10 mouse cellular contexts compared by ENCODE assay signal in the genomic region with DNA sequence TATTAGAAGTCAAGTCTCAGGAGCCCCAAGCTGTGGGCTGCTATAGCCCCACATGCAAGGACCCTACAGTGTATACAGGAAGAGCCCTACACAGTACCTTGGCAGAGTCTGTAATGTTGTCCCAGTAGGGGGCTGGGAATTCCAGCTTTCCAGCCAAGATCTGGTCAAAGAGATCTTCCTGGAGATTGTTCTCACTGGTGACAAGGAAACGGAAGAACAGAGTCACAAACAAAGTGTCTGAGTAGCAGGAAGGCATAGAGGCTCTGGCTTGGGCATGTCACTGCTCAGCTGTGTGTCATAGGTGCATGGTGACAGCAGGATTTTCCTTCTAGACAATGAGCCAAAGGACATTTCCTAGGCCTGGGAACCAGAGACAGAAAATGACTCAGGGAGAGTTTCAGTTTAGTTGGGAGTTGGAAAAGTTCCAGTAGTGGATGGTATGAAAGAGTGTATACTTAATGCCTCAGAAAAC.
DNase-seq lines count a peak whose midpoint lies in the region; ATAC-seq lines count a peak whose summit lies in the region.
"Had no signal": no experiment of that assay in that cellular context is flagged by ENCODE, and none has a peak within 500 bp of the region (broad histone marks: within the 10 kb centered on the region; RNA-seq: fewer than 3 reads in every experiment).

No protein-coding gene starts in this region.

- H3K4me2 ChIP-seq in midbrain, embryonic 16.5 days (ENCODE audit: low read length) = no peak overlapping the region
- H3K4me2 ChIP-seq in stomach, embryonic 16.5 days (ENCODE audit: low read depth, low read length) = no peak overlapping the region
- H3K4me2 ChIP-seq: midbrain, embryonic 12.5 days had no signal

- H3K27me3 ChIP-seq in midbrain, embryonic 16.5 days (ENCODE audit: control insufficient read depth, insufficient read depth, low read depth, low read length) = no peaks in the 10 kb centered on the region
- H3K27me3 ChIP-seq in midbrain, embryonic 10.5 days (ENCODE audit: low read depth, poor library complexity, severe bottlenecking) = no peaks in the 10 kb centered on the region
- H3K27me3 ChIP-seq in stomach, embryonic 16.5 days (ENCODE audit: control insufficient read depth, insufficient read depth, low read length) = no peaks in the 10 kb centered on the region
- H3K27me3 ChIP-seq: midbrain, embryonic 12.5 days had no signal

- DNase-seq in cerebellum, postnatal 14 days = peak; percentile 54 to 58
- DNase-seq in midbrain, embryonic 10.5 days (ENCODE audit: low spot score) = no peak
- DNase-seq in kidney, adult 9 months = peak; percentile 74
- no peak for DNase-seq in ovary, postnatal 10 days (ENCODE audit: low spot score)
- DNase-seq in urinary bladder, postnatal 10 days (ENCODE audit: low spot score) = no peak

- ATAC-seq in cerebellum, adult (ENCODE audit: insufficient number of reproducible peaks, low FRiP score, low TSS enrichment) = no peak
- 0 out of 2 replicates have a peak, but pooled peaks have one; percentile 24 for ATAC-seq in midbrain, embryonic 16.5 days
- peak; percentile 56; the same call in 1 of the 2 replicates for ATAC-seq in stomach, embryonic 16.5 days (ENCODE audit: insufficient read depth, low FRiP score)

- no peak overlapping the region for H3K9ac ChIP-seq in midbrain, embryonic 16.5 days (ENCODE audit: low read depth, low read length)
- 0 out of 2 replicates have a peak overlapping the region, but pooled peaks have one; percentile 25 for H3K9ac ChIP-seq in stomach, embryonic 16.5 days (ENCODE audit: low read length)
- H3K9ac ChIP-seq: midbrain, embryonic 12.5 days had no signal

- peaks cover 4% of the 10 kb centered on the region; the same call in 1 of the 2 replicates for H3K4me1 ChIP-seq in midbrain, embryonic 16.5 days (ENCODE audit: control insufficient read depth, insufficient read depth, low read length)
- peaks cover 22% of the 10 kb centered on the region for H3K4me1 ChIP-seq in midbrain, embryonic 10.5 days
- H3K4me1 ChIP-seq in stomach, embryonic 16.5 days (ENCODE audit: control insufficient read depth, insufficient read depth, low read length) = peaks cover 8% of the 10 kb centered on the region

- no peak overlapping the region for H3K4me3 ChIP-seq in midbrain, embryonic 16.5 days (ENCODE audit: low read depth, low read length)
- H3K4me3 ChIP-seq in midbrain, embryonic 10.5 days = no peak overlapping the region
- H3K4me3 ChIP-seq in stomach, embryonic 16.5 days (replicated peaks; ENCODE audit: low read length) = no peak overlapping the region
- H3K4me3 ChIP-seq: left cerebral cortex, adult 2 months; midbrain, embryonic 12.5 days had no signal

- H3K9me3 ChIP-seq in midbrain, embryonic 16.5 days (replicated peaks; ENCODE audit: control insufficient read depth, low read length, poor library complexity, severe bottlenecking) = no peaks in the 10 kb centered on the region
- H3K9me3 ChIP-seq in midbrain, embryonic 10.5 days (replicated peaks) = no peaks in the 10 kb centered on the region
- H3K9me3 ChIP-seq in stomach, embryonic 16.5 days (replicated peaks; ENCODE audit: control insufficient read depth, low read length) = no peaks in the 10 kb centered on the region
- H3K9me3 ChIP-seq: midbrain, embryonic 12.5 days had no signal

- H3K27ac ChIP-seq in midbrain, embryonic 16.5 days (ENCODE audit: low read length) = no peak overlapping the region
- H3K27ac ChIP-seq in midbrain, embryonic 10.5 days (replicated peaks) = no peak overlapping the region
- peak overlapping the region; percentile 63; the same call in 1 of the 2 replicates for H3K27ac ChIP-seq in stomach, embryonic 16.5 days (ENCODE audit: low read length)
- H3K27ac ChIP-seq: left cerebral cortex, adult 2 months; midbrain, embryonic 12.5 days had no signal

- 50% methylated on average over 1 of the region's 1 CpGs for WGBS in midbrain, embryonic 16.5 days
- WGBS in midbrain, embryonic 10.5 days = 64% methylated on average over 1 of the region's 1 CpGs
- WGBS in stomach, embryonic 16.5 days = 33% methylated on average over 1 of the region's 1 CpGs

- peaks cover 25% of the 10 kb centered on the region for H3K36me3 ChIP-seq in midbrain, embryonic 16.5 days (ENCODE audit: control insufficient read depth, insufficient read depth, low read length)
- H3K36me3 ChIP-seq in midbrain, embryonic 10.5 days = peaks cover 35% of the 10 kb centered on the region
- H3K36me3 ChIP-seq in stomach, embryonic 16.5 days (ENCODE audit: control insufficient read depth, insufficient read depth, low read length) = no peaks in the 10 kb centered on the region

Comparison
In these comparisons a context has a peak if more than half of its experiments do, and no peak if none do; other contexts are left out.
1. DNase-seq: peak in cerebellum, postnatal 14 days (2 of 2) and kidney, adult 9 months (single experiment); none in midbrain, embryonic 10.5 days (single experiment), ovary, postnatal 10 days (single experiment) and urinary bladder, postnatal 10 days (single experiment).